Mouse (Mus musculus): ENCODE measurements at regions not wholly inside any gene's neighbourhood (a gene's known extent, or its start where the extent isn't known, plus 50 kb on each side); places are given as distances from the start of the nearest gene placed in this dataset.
A peak's percentile ranks its signal among the peaks of the same experiment; 100 is the strongest.

GRCm38 (mm10) chr2:169154881-169155280 is 199.5 kb upstream of the Zfp64 start:
- DNase-seq (ENCODE audit: low spot score in 2 of 2) = no peak

- no peak for DNase-seq (ENCODE audit: low spot score in 2 of 2)
These were observed 192.3 kb upstream of the Zfp64 start for GRCm38 (mm10) chr2:169147655-169148054.

GRCm38 (mm10) chr2:169142224-169142623 is 186.8 kb upstream of the Zfp64 start:
- DNase-seq (ENCODE audit: low spot score in 2 of 2) = no peak

- no peak for DNase-seq (ENCODE audit: low spot score in 2 of 2)
These were observed 178.5 kb upstream of the Zfp64 start for GRCm38 (mm10) chr2:169133855-169134254.

- DNase-seq (ENCODE audit: low spot score in 2 of 2) = no peak
These were observed 170.1 kb upstream of the Zfp64 start for GRCm38 (mm10) chr2:169125476-169125875.

GRCm38 (mm10) chr2:169122887-169123286 is 167.5 kb upstream of the Zfp64 start:
- no peak for DNase-seq (ENCODE audit: low spot score in 2 of 2)

GRCm38 (mm10) chr2:169116841-169117240 is 161.5 kb upstream of the Zfp64 start:
- no peak for DNase-seq (ENCODE audit: low spot score in 2 of 2)

- DNase-seq (ENCODE audit: low spot score in 2 of 2) = no peak
These were observed 153.7 kb upstream of the Zfp64 start for GRCm38 (mm10) chr2:169109044-169109443.

GRCm38 (mm10) chr2:169108037-169108436 is 152.7 kb upstream of the Zfp64 start:
- no peak for DNase-seq (ENCODE audit: low spot score in 2 of 2)

- DNase-seq (ENCODE audit: low spot score in 2 of 2) = no peak
These were observed 146.3 kb upstream of the Zfp64 start for GRCm38 (mm10) chr2:169101506-169102261.

- no peak for DNase-seq (ENCODE audit: low spot score in 2 of 2)
These were observed 145.1 kb upstream of the Zfp64 start for GRCm38 (mm10) chr2:169100516-169100915.

GRCm38 (mm10) chr2:169099678-169100077 is 144.3 kb upstream of the Zfp64 start:
- DNase-seq (ENCODE audit: low spot score in 2 of 2) = no peak

- no peak for DNase-seq (ENCODE audit: low spot score in 2 of 2)
These were observed 143.2 kb upstream of the Zfp64 start for GRCm38 (mm10) chr2:169098591-169098990.

GRCm38 (mm10) chr2:169094011-169094754 is 138.8 kb upstream of the Zfp64 start:
- no peak for DNase-seq (ENCODE audit: low spot score in 2 of 2)

GRCm38 (mm10) chr2:169090256-169090655 is 134.9 kb upstream of the Zfp64 start:
- no peak for DNase-seq (ENCODE audit: low spot score in 2 of 2)

- DNase-seq (ENCODE audit: low spot score in 2 of 2) = no peak
These were observed 133.6 kb upstream of the Zfp64 start for GRCm38 (mm10) chr2:169088870-169089484.

GRCm38 (mm10) chr2:169088301-169088700 is 132.9 kb upstream of the Zfp64 start:
- DNase-seq (ENCODE audit: low spot score in 2 of 2) = no peak

GRCm38 (mm10) chr2:169071267-169071666 is 115.9 kb upstream of the Zfp64 start:
- no peak for DNase-seq (ENCODE audit: low spot score in 2 of 2)

- DNase-seq (ENCODE audit: low spot score in 2 of 2) = no peak
These were observed 109.8 kb upstream of the Zfp64 start for GRCm38 (mm10) chr2:169065166-169065698.

GRCm38 (mm10) chr2:169061520-169061919 is 106.1 kb upstream of the Zfp64 start:
- DNase-seq (ENCODE audit: low spot score in 2 of 2) = peak; percentile 61 to 76

GRCm38 (mm10) chr2:169060495-169060894 is 105.1 kb upstream of the Zfp64 start:
- DNase-seq (ENCODE audit: low spot score in 2 of 2) = no peak

- no peak for DNase-seq (ENCODE audit: low spot score in 2 of 2)
These were observed 102.4 kb upstream of the Zfp64 start for GRCm38 (mm10) chr2:169057831-169058230.
